Mouse (Mus musculus) C2C12 (cell line): ENCODE results near the gene Chn2.

Source experiments
- CEBPB ChIP-seq: IDR thresholded peaks from one replicate; pipeline ENCODE4 v1.6.1; 2011; ENCODE audit warnings: low read depth, mild to moderate bottlenecking, control low read depth, moderate library complexity
- CTCF ChIP-seq: IDR thresholded peaks from one replicate; pipeline ENCODE4 v1.5.1; 2011; ENCODE audit not compliant: control insufficient read depth, insufficient read depth, insufficient read length
- FOSL1 ChIP-seq: IDR thresholded peaks from one replicate; pipeline ENCODE4 v1.8.0; 2011; ENCODE audit warnings: mild to moderate bottlenecking, low read length; ENCODE audit not compliant: poor library complexity, insufficient read depth, severe bottlenecking
- MAX ChIP-seq: IDR thresholded peaks from one replicate; pipeline ENCODE4 v1.6.1; 2011; ENCODE audit warnings: mild to moderate bottlenecking, control low read depth
- USF1 ChIP-seq: IDR thresholded peaks from one replicate; pipeline ENCODE4 v1.6.1; 2011; ENCODE audit warnings: low read depth, mild to moderate bottlenecking, control low read depth, moderate library complexity

DNA sequence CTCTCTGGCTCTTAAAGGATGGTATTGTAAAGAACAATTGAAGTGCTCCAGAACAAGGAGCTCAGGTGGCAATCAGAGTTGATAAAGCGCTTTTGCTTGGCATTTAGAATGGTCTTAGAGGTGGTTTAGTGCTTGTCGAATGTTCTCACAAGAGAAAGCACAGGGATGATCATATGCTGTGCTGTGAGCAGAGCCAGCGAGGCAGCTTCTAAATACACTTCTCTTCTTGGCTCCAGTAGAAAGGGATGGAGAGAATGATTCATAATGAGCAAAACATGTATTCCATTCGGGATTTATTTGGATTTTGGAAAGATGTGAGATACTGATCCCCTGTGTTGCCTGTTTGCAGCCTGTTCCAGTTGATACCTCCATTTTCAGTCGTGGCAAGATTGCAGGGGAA is 28.0 kb downstream of the Chn2 start:
- TF ChIP-seq FOSL1: no peak
- TF ChIP-seq MAX: no peak
- no peak for TF ChIP-seq CTCF
- no peak for TF ChIP-seq CEBPB
- no peak for TF ChIP-seq USF1
